Mouse (Mus musculus) lung, embryonic 14.5 days (tissue): ENCODE data around the gene Cyp8b1. TPM values are rescaled to one million over a fixed set of nuclear protein-coding genes. Genes with fewer than 3 reads are reported as not detected.

Experiments used
- ATAC-seq: fragments of 200-750 bp; cut with Nextera tagmentation; 2 replicates; pipeline ENCODE4 v1.8.0; 2017; ENCODE audit warnings: mild to moderate bottlenecking, moderate TSS enrichment, moderate library complexity; ENCODE audit not compliant: insufficient read depth
- DNase-seq: peaks from one replicate; pipeline ENCODE4 v3.0.0-alpha.2; 2015
- H3K27ac ChIP-seq: fragments of 300-500 bp; sonication (generic); 2 replicates; pipeline ENCODE4 v1.5.1; 2014; ENCODE audit warnings: low read depth, mild to moderate bottlenecking, moderate library complexity
- H3K27me3 ChIP-seq: fragments of 300-500 bp; sonication (generic); 2 replicates; pipeline ENCODE4 v1.6.1; 2014; ENCODE audit warnings: low read length, control low read depth; ENCODE audit not compliant: insufficient read depth
- H3K36me3 ChIP-seq: fragments of 300-500 bp; sonication (generic); 2 replicates; pipeline ENCODE4 v1.6.1; 2014; ENCODE audit warnings: control low read depth; ENCODE audit not compliant: insufficient read depth
- H3K4me1 ChIP-seq: fragments of 300-500 bp; sonication (generic); 2 replicates; pipeline ENCODE4 v1.6.1; 2014; ENCODE audit warnings: antibody characterized with exemption, control low read depth; ENCODE audit not compliant: insufficient read depth
- H3K4me2 ChIP-seq: fragments of 300-500 bp; sonication (generic); 2 replicates; pipeline ENCODE4 v1.6.1; 2014; ENCODE audit warnings: mild to moderate bottlenecking
- H3K4me3 ChIP-seq: fragments of 300-500 bp; sonication (generic); 2 replicates; pipeline ENCODE4 v1.5.1; 2014; ENCODE audit warnings: low read depth, low read length
- H3K9ac ChIP-seq: fragments of 300-500 bp; sonication (generic); 2 replicates; pipeline ENCODE4 v1.6.1; 2014
- H3K9me3 ChIP-seq: fragments of 300-500 bp; sonication (generic); 2 replicates; pipeline ENCODE4 v1.6.1; 2016; ENCODE audit warnings: low read depth, low read length, control low read depth
- CTCF ChIP-seq: IDR thresholded peaks from 2 replicates; pipeline ENCODE4 v1.5.1; 2016; ENCODE audit warnings: antibody characterized with exemption, low read depth
- WGBS: fragments of 180-500 bp; shearing (Covaris S2); extraction: QIAGEN DNeasy Blood & Tissue Kit; methylation state at CpG from one replicate; pipeline ENCODE4 v1.1.7; 2014; 5-methylcytosine and 5-hydroxymethylcytosine counted together
- polyA plus RNA-seq: library from polyadenylated mRNA; unstranded; fragments of >200 nt; fragmentation: Nextera tagmentation; extraction: Ambion mirVana; gene quantifications from 2 replicates; pipeline ENCODE4 v1.2.1, GENCODE M21; 2014

Gene Cyp8b1
- polyA plus RNA-seq, 1 experiment from 2014 or later: not detected

DNA sequence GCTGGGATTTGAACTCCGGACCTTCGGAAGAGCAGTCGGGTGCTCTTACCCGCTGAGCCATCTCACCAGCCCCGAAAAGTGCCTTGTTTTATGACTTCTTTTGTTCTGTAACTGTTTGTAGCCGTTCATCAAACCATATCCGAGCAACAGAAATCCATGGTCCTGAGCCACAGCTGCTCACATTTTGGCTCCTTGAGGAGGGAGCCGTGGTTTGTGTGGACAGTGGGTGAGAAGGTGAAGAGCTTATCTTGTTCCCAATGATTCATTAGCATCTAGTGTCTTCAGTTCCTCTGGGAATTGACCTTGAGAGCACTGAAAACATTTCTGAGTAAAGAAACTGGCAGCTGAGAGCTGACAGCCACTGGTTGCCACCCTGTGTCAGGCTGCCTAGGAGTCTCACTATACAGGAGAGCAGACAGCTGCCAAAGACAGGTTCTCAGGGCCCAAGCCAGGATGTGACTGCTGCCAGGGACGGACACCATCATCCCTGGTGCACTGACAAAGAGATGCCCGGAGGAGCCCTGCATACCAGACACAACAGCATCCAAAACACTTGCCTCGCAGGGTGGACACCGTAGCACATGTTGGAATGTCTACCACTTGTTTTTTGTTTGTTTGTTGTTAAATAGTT lies 23.9 kb downstream of the Cyp8b1 start:
- ATAC-seq: no peak
- Histone ChIP-seq H3K4me1 (peaks cover 20% of the 10 kb centered on the region), H3K4me3 (no peak overlapping the region), H3K9me3 (no peaks in the 10 kb centered on the region), H3K4me2 (no peak overlapping the region), H3K9ac (no peak overlapping the region), H3K36me3 (no peaks in the 10 kb centered on the region), H3K27ac (no peak overlapping the region), H3K27me3 (no peaks in the 10 kb centered on the region)
- TF ChIP-seq CTCF: no peak
- whole genome bisulfite sequencing: 69% methylated on average over 12 of the region's 12 CpGs
- no peak for DNase-seq

DNA sequence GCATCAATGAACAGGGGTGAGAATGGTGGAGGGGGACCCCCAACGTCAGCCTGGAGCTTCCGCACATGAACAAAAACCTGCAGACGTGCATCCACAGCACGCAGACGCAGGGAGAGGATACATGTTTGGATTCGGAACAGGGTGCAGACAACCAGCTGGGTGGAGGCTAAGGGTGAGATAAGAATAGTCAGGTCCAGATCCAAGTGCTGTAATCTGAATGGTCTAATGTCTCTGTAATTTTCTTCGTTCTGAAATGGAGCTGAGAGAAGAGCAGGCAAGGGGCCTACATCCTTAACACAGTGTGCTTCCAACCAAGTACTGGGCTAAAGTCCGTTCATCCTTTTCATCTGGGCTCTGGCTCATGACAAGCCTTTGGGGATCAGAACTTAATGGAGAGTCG lies 24.8 kb downstream of the Cyp8b1 start:
- peaks cover 20% of the 10 kb centered on the region for H3K4me1 ChIP-seq
- no peak for TF ChIP-seq CTCF
- no peak overlapping the region for H3K4me3 ChIP-seq
- no peak for ATAC-seq
- no peaks in the 10 kb centered on the region for H3K36me3 ChIP-seq
- DNase-seq: no peak
- no peaks in the 10 kb centered on the region for H3K9me3 ChIP-seq
- no peak overlapping the region for H3K9ac ChIP-seq
- H3K4me2 ChIP-seq: no peak overlapping the region
- no peak overlapping the region; the same call in 1 of the 2 replicates for H3K27ac ChIP-seq
- no peaks in the 10 kb centered on the region for H3K27me3 ChIP-seq
- WGBS: 82% methylated on average over 9 of the region's 9 CpGs

DNA sequence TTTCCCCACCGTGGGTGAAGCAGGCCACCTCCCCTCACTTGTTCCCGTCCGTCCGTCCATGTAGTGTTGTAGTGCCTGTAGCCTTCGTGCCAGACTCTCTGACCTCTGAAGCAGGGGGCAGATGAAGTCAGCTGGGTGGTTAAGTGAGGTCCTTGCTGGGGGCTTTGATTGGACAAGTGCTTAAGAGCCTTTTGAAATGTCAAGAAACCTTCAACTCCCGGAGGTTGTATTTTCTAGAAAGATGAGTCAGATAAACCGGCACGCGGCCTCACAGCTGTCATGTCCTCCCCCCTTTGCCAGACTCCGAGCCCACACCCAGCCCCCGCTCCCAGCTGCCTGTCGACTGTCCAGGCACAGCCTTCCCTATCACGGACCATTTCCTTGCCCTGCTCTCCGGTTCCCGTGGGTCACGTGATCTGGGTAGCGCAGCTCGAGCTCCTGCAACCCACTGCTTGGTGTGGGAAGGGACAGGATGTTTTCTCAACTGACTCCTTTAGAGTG lies 25.6 kb downstream of the Cyp8b1 start:
- Histone ChIP-seq H3K27me3 (no peaks in the 10 kb centered on the region), H3K9me3 (no peaks in the 10 kb centered on the region), H3K9ac (no peak overlapping the region), H3K4me2 (peak overlapping the region; percentile 51), H3K4me3 (no peak overlapping the region), H3K4me1 (peaks cover 20% of the 10 kb centered on the region), H3K27ac (no peak overlapping the region), H3K36me3 (no peaks in the 10 kb centered on the region)
- WGBS: 3% methylated on average over 18 of the region's 18 CpGs
- no peak for TF ChIP-seq CTCF
- peak; percentile 80 for ATAC-seq
- peak; percentile 76 for DNase-seq

DNA sequence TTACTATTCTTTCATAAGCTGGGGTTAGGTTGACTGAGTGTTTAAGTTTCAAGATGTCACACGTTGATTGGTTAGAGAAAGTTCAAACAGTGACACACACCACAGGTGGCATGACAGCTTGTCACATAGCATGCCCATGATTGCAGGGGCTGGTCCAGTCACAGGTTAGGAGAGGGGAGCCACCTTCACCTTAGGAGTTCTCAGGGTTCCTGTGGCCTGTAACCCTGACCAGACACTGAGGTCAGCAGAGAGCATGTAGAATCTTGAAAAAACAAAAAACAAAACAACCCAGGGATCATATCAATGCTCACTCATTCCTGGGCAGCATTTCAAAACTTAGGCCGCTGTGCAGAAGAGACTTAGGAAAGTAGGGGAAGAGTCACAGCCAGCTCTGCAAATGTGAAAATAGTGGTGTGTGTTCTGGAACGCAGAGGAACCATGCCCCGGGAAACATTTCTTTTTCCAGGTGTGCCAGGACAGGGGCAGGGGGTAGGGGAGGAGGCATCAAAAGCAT lies 26.1 kb downstream of the Cyp8b1 start:
- H3K9me3 ChIP-seq: no peaks in the 10 kb centered on the region
- no peak overlapping the region for H3K27ac ChIP-seq
- H3K9ac ChIP-seq: no peak overlapping the region
- H3K4me1 ChIP-seq: peaks cover 17% of the 10 kb centered on the region
- 0 out of 2 replicates have a peak, but pooled peaks have one; percentile 8 for ATAC-seq
- 35% methylated on average over 4 of the region's 4 CpGs for WGBS
- no peak overlapping the region for H3K4me3 ChIP-seq
- TF ChIP-seq CTCF: no peak
- peak overlapping the region; percentile 51 for H3K4me2 ChIP-seq
- H3K36me3 ChIP-seq: no peaks in the 10 kb centered on the region
- DNase-seq: peak; percentile 33
- H3K27me3 ChIP-seq: no peaks in the 10 kb centered on the region

DNA sequence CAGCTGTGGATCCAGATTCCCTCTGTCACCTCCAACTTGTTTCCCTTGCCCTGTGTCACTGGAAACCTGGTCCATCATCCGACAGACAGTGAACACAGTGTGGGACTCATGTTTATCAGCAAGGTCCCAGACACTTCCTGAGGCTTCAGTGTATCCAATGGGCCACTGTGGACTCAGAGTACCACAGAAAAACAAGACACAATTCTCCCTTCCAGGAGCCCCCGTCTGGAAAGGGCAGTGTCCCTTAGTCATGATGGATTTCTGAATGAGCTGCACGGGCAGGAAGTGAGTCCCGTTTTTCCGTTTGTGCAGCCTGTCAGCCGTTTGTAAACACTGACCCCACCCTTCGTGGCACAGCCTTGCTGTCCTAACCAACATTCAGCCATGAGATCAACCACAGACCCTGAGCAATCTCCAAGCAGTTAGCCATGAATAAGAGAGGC lies 34.1 kb downstream of the Cyp8b1 start:
- H3K27ac ChIP-seq: no peak overlapping the region
- 20% methylated on average over 7 of the region's 7 CpGs for WGBS
- no peaks in the 10 kb centered on the region for H3K36me3 ChIP-seq
- H3K4me1 ChIP-seq: no peaks in the 10 kb centered on the region
- no peaks in the 10 kb centered on the region for H3K27me3 ChIP-seq
- ATAC-seq (peak; percentile 49), DNase-seq (peak; percentile 48)
- H3K9ac ChIP-seq: no peak overlapping the region
- no peak overlapping the region for H3K4me3 ChIP-seq
- no peak for TF ChIP-seq CTCF
- H3K4me2 ChIP-seq: no peak overlapping the region
- H3K9me3 ChIP-seq: no peaks in the 10 kb centered on the region

DNA sequence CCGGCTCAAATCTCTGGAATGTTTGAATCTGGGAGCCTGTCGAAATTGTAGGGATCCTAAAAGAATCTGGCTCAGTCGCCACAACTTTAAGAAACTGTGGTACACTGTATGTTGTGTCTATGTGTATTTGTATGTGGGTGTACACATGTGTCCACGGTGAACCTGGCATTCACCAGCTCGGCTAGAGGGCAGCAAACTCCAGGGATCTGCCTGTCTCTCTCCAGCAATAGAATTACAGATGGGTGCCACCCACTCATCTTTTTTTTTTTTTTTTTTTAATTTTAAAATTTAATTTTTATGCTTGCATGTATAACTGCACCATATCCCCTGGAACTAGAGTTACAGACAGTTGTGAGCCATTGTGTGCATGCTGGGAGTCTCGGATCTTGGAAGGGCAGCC lies 34.8 kb downstream of the Cyp8b1 start:
- TF ChIP-seq CTCF: peak; percentile 25; the same call in 1 of the 2 replicates
- Histone ChIP-seq H3K4me2 (no peak overlapping the region), H3K4me3 (no peak overlapping the region), H3K27ac (no peak overlapping the region), H3K27me3 (no peaks in the 10 kb centered on the region), H3K36me3 (no peaks in the 10 kb centered on the region), H3K9ac (no peak overlapping the region), H3K9me3 (no peaks in the 10 kb centered on the region), H3K4me1 (no peaks in the 10 kb centered on the region)
- 58% methylated on average over 6 of the region's 6 CpGs for WGBS
- ATAC-seq (no peak), DNase-seq (no peak)

DNA sequence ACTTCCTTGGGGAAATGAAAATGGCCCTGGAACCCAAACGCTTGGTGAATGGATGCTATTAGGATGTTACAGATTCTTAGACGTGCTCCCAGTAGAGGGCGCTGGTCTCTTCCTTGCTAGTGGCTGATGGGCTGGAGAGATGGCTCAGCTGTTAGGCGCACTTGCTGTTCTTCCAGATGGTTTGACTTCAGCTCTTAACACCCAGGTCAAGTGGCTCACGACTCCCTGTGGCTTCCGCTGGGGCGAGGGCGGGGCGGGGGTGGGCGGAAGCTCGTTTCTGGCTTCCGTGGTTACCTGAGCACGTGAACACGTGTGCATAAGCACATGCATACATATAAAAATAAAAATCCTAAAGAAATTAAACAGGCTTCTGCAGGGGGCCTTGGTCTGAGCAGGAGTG lies 35.3 kb downstream of the Cyp8b1 start:
- Histone ChIP-seq H3K27ac (no peak overlapping the region), H3K9ac (no peak overlapping the region), H3K4me2 (0 out of 2 replicates have a peak overlapping the region, but pooled peaks have one; percentile 18), H3K27me3 (no peaks in the 10 kb centered on the region), H3K9me3 (no peaks in the 10 kb centered on the region), H3K36me3 (no peaks in the 10 kb centered on the region), H3K4me1 (no peaks in the 10 kb centered on the region), H3K4me3 (no peak overlapping the region)
- peak; percentile 66 for TF ChIP-seq CTCF
- peak; percentile 38; the same call in 1 of the 2 replicates for ATAC-seq
- WGBS: 19% methylated on average over 14 of the region's 14 CpGs
- DNase-seq: peak; percentile 79
